Mouse (Mus musculus) skeletal muscle tissue, adult 2 months (tissue): Measurements from ENCODE around the gene Cntd1.
"Not testable (repeated sequence)": the region's sequence is repeated elsewhere in the genome, so short reads cannot be mapped to it uniquely, and the experiment has no call there.

Experiments used
- DNase-seq: peaks from one replicate; pipeline ENCODE4 v3.0.0-alpha.2; 2012; ENCODE audit warnings: low read depth, low spot score

Cntd1 gene

DNA sequence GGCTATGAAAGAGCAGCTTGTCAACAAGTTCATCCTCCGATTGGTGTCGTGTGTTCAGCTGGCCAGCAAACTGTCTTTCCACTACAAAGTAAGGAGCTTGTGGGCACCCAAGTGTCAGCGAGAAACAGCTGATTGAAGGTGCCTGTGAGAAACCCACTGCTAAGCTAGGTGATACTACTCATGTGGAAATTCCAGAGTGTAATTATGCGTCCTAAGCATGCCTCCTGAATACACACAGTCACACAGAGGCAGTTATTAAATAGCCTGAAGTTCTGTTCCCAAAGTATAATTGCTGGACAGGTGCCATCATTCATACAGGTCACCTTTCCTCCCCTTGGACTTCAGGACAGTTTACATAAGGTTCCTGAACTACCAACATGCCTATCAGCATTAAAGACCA is 5.0 kb downstream of the Cntd1 start:
- no peak for DNase-seq

DNA sequence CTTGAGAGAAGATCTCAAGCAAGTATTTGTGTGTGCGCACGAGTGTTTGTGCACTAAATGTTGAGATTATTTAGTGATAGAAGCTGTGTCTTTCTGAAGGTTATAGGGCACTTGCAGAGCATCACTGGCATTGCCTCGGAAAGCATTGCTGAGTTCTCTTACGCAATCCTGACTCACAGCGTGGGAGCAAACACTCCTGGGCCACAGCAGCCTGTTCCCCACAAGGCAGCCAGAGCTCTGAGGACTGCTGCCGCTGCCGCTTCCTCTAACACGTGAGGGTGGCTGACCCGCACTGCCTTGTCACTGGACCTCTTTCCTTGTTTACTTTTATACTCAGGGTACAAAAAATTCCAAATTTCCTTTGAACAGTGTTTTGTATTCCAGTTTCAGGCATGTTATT is 8.5 kb downstream of the Cntd1 start:
- DNase-seq, result no peak

DNA sequence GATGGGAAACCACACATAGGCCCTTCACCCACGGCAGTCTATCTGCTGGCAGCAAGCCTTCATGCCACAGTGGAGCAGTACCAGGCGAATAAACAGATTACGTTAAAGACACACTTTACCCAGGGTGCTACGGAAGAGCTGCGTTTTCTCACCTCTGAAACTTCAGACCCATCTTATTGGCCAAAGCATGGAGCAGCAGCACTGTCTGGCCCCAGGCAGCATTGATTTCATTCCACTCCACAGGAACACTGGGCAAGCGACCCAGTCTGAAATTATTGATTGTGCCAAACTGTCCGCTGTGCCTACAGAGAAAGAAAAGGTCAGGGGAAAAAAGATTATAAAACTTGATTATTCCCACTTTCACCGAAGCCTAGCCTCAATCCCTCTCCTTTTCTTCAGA is 12.4 kb downstream of the Cntd1 start:
- DNase-seq, result no peak

DNA sequence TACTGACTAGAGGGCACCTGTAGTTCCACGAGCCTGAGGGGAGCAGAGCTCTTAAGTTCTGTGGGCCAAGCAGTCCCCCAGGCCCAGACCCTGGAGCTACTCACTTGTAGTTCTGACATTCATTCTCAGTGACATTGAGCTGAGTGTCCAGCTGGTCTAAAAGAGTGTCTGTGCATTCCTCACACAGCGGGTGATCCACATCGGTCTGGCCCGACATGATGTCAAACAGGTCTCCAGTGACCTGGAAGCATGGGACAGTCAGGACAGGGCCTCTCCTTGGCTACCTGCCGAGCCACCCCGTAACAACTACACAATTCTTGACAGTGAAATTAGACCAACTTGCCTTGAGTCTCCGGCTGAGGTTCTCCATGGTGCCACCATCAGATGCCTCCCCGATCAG is 16.4 kb downstream of the Cntd1 start:
- no peak for DNase-seq

DNA sequence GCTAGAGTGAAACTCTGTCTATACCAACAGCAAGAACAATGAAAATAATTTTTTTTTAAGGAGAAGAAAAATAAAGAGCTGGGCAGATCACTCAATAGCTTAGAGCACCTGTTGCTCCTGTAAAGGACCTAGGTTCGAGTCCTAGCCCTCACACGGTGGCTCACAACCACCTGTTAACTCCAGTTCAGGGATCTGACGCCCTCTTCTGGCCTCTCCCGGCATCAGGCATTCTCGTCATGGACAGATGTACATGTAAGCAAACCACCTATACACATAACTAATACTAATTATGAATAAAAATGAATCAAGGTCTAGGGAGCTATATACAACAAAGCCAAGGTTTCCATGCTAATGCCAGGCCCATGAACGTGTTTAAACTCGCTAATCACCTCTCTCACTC is 22.1 kb downstream of the Cntd1 start:
- no peak for DNase-seq

DNA sequence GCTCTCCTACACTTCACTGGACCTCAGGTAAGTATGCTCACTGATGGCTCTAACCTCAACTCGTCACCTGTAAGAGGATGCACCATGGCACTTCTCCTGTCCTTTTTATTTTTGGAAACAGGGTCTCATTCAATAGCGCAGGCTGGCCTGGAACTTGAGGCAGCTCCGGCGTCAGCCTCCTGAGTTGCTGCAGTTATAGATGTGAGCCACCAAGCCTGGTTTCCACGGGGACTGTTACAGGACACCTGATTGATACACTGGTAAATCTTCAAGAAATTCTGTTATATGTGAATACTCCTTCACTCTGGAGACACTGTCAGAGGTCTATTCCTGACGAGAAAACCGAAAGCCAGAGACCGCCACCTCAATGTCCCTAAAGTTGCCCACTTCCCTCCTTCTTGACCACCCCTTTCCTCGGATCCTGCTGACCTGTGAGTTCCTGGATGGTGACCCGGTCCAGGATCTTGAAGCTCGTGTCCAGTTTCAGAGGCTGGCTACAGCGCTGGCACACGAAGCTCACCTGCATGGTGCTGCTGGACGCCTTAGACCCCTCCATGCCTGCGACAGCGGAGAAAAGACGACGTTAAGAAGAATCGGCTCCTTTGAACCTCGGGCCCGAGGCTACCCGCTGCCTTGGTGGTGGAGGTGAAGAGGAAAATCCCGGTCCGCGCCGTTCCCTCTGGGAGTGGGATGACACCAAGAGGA is 22.6 kb downstream of the Cntd1 start:
- DNase-seq, result no peak

DNA sequence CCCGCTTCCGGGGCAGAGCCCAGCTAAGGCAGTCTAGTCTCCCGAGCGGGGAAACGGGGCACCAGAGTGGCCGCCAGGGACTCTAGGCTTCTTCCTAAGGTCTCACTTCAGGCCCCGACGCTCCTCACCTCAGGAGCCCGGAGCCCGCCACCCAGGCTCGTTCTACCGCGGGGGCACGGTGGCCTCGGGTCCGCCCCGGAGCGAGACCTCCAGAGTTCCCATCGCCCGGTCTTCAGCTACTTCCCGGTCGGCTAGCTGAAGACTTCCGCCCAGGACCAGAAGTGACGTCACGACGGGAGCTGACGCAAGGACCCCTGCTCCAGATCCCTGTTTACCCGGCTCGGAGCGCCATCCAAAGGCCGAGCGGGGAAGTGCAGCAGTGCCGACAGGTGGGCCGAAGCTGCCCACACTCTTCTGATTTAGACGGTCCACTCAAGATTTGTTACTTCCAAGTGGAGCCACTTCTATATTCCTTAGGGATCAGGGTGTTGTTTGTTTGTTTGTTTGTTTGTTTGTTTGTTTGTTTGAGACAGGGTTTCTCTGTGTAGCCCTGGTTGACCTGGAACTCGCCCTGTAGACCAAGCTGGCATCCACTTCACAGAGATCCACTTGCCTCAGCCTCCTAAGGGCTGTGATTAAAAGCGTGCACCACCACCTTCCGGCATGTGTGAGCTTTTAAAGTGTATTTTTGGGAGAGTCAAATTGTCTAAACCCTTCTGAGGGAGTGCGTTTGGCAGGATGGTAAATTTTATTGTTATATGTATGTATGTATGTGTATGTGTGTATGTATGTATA is 23.4 kb downstream of the Cntd1 start, which contains the start of gene Becn1:
Becn1 (minus strand) TSS at position 283 of the 795 bp plus-strand sequence.
- DNase-seq, result peak; percentile 94

DNA sequence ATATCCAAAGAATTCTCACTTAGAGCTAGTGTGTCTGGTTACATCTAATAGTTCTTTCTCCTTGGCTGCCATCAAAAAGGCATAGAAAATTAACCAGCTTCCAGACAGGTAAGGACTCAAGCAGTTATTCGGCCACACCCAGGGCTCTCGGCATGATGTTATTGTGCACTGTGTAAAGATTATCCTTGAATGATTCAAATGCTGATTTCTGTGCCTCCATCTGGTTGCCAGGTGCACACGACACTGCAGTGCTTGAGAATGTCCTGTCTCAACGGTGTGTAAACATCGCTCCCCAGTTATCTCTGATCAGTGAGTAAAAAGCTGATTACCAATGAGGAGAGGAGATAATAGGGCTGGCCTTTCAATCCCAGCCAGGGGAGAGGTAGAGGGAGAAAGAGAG is 28.9 kb downstream of the Cntd1 start:
- DNase-seq, result no peak

DNA sequence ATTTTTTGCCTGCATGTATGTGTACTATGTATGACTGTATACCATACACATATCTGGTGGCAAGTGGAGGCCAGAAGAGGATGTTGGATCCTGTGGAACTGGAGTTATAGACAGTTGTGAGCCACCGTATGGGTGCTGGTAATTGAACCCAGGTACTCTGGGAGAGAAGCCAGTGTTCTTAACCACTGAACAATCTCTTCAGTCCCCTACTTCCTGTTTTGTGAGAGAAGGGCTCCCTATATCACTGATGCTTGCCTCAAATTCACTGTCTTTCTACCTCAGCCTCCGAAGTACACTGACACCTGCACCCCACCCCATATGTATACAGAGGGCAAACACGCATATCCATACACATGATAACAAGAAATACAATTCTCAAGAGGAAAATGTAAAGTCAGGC is 32.3 kb downstream of the Cntd1 start:
- DNase-seq, result no peak

DNA sequence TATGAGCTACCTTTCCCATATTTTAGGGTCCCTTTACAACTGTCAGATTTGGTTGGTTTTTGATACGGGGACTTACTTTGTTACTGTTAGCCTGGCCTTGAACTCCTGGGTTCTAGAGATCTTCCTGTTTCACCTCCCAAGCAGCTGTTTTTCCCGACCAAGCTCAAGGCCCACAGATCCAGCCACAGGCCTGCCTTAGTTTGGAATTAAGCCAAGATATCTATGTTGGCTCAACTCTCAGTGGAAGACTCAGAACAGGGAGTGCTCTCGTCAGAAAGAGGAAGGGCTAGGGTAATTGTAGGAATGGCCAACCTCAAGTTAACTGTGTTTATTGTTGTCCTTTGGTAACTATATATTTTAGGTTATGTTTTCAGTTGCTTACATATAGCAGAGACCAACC is 33.3 kb downstream of the Cntd1 start:
- DNase-seq, result no peak

DNA sequence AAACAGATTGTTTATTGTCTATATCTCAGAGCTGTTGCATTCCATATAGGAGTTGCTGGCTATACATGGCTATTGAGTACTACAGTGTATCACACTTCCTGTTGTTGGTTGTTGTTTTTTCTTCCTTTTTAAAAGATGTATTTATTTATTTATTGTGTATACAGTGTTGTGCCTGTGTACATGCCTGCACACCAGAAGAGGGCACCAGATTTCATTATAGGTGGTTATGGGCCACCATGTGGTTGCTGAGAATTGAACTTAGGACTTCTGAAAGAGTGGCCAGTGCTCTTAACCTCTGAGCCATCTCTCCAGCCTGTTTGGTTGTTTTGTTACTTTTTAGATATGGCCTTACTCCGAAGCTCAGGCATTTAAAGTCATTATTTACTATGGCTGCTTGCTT is 35.8 kb downstream of the Cntd1 start:
- DNase-seq, result no peak

DNA sequence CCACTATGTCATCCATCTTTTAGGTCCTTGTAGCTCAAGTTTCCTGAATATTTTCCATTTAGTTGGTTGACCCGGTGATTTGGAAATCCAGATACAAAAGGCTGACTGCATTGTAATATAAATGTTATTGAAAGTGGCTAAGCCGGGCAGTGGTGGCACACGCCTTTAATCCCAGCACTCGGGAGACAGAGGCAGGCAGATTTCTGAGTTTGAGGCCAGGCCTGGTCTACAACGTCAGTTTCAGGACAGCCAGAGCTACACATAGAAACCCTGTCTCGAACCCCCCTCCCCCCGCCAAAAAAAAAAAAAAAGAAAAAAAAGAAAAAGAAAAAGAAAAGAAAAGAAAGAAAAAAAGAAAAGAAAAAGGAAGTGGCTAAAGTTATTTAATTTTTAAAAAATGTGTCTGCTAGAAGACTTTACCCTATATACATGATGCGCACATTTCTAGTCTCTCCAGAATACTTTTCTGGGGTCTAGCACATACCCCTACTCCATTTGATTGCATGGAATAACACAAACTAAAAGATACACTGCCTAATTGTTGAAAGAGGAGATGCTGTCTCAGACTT is 36.4 kb downstream of the Cntd1 start:
- DNase-seq, result no peak

DNA sequence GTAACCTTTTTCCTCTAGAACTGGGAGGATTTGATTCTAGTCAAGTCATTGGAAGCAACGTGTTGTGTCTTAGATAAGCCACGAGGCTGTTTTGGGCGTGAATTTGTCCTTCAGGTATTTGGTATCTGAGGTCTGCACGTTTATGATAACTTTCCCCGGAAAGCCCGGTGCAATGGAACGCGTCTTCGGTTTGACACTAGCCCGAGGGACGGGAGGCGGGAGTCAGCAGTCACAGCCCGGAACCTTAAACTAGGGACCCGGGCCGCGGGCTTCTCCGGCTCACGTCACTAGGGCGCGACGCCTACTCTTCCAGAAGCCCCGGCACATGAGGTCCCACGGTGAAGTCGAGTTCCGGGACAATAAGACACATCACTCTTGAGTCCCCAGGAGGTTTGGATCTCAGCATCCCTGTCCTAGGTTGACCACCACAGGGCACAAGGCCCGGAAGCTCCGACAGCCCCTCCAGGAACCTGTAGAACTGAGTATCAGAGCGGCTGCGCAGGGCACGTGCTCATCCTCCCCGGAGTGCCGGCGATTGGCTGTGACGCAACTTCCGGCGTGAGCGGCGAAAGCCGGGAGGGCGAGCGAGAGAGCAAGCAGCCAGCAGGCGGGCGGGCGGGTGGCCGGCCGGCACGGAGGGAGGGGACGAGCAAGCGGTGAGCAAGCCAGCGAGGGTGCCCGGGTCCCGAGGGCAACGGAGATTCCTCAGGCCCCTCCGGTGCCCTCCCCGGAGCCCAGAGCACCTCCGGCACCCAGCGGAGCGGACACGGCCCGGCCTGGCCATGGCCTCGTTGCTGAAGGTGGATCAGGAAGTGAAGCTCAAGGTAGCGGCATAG is 37.1 kb downstream of the Cntd1 start, which contains the start of gene Psme3:
Psme3 (plus strand) TSS at position 549 of the 836 bp plus-strand sequence.
- peak; percentile 85 for DNase-seq

DNA sequence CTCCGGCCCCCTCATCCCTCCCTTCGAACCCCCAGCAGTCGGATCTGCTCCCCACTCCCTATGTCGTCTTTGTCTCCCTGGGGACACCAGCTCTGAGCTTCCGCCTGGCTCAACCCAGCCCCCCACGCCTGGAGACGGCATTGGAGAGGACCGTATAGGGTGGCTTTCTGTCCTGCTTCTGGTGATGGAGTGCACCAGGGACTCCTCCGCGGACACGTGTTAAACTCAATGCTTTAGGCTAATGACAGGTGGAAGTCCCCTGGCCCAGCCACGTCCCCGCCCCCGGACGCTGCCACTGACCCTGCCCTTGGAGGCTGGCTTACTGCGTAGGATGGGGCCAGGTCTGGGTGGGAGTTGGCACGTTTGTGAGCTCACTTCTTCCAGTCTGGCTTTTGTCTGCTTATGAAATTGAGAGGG is 37.7 kb downstream of the Cntd1 start:
- DNase-seq, result no peak

DNA sequence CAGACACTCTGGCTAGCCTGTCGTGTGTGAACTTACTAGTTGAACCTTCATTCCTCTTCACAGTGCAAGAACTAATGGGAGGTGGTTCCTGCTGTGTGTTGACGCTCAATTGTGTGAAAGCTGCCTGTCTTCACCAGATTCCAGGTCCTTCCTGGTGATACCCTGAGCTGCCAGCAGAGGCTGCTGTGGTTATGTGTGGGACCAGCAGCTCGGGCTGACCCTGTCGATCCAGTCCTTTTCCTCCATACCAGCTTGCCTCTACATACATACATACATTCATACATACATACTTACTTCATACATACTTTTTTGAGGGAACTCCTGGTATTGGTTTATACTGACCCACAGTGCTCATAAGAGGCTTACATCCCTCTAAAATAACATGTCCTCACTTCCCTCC is 44.8 kb downstream of the Cntd1 start:
- no peak for DNase-seq

DNA sequence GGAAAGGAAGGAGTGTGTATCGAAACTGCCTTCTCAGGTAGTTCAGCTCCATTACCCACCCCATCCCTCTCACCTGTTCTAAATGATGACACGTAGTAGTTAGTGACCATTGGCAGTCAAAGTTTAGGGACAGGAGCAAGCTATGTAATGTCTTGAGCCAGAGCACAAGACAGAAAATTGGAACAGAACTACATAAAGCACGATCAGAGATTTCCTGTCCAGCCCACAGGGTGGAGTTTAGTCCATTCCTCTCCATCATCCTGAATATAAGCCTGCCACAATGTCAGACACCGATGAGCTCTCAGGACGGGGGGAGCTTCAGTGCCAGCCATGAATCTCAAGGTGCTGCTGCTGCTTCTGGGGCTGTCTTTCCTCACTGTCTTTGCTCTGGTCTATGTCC is 46.0 kb downstream of the Cntd1 start, which contains the start of gene Aoc2:
Aoc2 (plus strand) TSS at position 301 of the 400 bp plus-strand sequence.
- no peak for DNase-seq

DNA sequence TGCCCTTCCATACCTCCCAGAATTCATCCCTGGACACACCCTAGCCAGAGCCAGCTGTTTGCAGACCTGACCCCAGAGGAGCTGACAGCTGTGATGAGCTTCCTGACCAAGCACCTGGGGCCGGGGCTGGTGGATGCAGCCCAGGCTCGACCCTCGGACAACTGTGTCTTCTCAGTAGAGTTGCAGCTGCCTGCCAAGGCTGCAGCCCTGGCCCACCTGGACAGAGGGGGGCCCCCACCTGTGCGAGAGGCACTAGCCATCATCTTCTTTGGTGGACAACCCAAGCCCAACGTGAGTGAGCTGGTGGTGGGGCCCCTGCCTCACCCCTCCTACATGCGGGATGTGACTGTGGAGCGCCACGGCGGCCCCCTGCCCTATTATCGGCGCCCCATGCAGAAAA is 46.4 kb downstream of the Cntd1 start:
- DNase-seq, result not testable (repeated sequence)

DNA sequence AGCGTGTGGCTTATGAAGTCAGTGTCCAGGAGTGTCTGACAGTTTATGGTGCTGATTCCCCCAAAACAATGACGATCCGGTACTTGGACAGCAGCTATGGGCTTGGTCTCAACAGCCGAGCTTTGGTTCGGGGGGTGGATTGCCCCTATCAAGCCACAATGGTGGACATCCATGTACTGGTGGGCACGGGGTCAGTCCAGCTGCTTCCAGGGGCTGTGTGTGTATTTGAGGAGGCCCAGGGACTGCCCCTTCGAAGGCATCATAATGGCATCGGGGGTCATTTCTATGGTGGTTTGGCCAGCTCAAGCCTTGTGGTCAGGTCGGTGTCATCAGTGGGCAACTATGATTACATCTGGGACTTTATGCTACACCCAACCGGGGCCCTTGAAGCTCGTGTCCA is 47.3 kb downstream of the Cntd1 start:
- DNase-seq, result no peak

DNA sequence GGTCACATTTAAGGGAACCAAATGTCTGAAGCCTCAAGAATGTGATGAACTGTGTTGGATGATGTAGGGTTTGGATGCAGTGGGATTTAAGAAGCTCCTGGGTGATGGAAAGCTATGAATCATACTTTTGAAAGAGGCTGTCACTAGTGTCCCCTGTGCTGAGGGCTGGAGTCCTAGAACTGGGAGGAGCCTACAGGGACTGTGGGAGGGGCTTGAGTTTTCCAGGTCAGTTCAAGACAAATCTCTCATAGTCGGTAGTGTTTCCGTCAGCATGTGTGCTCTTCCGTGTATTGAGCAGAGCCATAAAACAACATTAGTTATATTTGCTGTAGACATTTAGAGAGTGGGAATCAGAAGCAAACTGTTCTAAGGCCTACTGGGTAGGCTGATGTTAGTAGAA is 48.5 kb downstream of the Cntd1 start:
- DNase-seq, result no peak

DNA sequence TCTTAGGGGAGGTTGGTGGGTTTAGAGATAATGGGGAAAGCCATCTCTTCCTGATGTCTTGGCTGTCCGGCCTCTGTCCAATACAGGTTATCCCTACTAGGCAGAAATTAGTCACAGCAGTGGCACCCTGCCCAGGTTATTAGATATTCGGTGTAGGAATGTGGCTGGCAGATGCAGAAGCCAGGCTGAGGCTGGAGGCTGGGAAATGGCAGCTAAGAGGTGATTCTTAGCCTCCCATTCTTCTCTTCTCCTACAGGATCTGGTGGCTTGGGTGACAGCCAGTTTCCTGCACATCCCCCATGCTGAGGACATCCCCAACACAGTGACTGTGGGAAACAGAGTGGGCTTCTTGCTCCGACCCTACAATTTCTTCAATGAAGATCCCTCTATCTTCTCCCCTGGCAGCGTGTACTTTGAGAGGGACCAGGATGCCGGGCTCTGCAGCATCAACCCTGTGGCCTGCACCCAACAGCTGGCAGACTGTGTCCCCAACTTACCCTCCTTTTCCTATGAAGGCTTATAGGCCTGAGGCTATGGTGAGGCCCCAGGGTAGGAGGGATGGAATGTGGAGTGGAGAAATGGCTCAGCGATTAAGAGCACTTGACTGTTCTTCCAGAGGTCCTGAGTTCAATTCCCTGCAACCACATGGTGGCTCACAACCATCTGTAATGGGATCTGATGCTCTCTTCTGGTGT is 50.3 kb downstream of the Cntd1 start:
- no peak for DNase-seq

DNA sequence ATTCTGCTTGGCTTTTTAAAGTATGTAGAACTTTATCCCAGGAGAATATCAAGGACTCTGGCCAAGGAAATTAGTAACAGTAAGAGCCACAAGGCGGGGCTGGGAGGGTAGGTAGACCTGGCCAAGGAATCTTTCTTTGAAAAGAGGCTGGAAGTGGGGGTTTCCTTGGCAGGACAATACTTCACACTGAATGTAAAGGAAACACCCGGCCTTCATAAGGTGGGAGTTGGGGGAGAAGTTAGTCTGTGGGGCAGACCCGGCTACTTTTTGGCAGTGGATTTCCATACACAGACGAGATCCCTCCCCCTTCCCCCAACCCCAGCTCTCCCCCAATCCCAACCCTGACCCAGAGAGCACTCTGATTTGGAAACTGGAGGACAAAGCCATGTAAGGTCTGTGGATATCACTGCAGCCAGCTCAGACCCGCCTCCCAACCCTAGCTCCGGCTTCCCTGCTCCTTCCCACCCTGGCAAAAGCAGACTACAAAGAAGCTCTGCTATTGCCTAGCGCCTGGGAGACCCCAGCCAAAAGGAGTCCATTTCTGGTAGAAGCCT is 51.6 kb downstream of the Cntd1 start, which contains the start of gene Aoc3:
Aoc3 (plus strand) TSS at position 235 of the 554 bp plus-strand sequence.
- DNase-seq, result peak; percentile 41
